Mouse (Mus musculus) liver, adult (tissue): ENCODE results near the gene A930033H14Rik.

Experiments used
- GATA4 ChIP-seq: IDR thresholded peaks from 2 replicates; pipeline ENCODE4 v1.6.1; 2014; ENCODE audit warnings: mild to moderate bottlenecking, low read length; ENCODE audit not compliant: insufficient replicate concordance

Gene A930033H14Rik

DNA sequence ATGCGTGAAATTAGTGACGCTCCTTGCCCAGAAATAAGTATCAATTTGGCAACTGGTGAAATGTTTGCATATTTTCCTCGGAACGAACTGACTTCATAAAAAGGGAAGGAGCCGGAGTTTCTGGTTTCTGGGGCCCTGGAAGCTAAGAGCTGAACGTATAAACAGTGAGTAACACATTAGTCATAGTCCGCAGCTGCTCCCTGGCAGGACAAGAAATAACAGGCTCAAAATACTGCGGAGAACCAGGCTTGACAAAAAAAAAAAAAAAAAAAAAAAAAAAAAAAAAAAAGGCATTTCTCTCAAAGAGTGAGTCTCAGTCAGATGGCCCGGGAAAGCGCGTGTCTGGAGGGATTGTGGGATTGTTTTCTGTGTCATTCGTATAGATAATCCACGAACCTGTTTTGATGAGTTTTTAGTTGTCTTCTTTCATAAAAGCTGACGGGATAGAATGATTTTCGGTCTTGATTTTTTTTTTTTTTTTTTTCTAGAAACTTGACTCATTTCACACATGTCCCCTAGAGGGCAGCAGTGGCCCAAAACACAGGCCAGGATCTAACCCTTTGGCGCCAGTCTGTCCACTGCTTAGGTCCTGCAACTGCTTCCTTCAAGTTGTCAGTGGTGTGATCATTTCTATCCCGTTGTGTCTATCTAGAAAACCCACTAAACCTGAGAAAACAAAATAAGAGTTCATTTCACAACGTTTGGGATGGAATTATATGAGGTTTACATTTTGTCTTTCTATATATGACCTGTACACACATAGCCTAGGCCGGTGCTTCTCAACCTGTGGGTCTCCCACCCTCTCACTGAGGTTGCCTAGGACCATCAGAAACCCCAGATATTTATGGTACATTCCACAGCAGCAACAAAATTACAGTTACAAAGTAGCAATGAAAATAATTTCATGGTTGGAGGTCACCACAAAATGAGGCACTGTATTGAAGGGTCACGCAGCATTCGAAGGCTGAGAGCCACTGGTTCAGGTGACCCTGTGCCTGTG, 26.7 kb downstream of the A930033H14Rik start:
- no peak for TF ChIP-seq GATA4

DNA sequence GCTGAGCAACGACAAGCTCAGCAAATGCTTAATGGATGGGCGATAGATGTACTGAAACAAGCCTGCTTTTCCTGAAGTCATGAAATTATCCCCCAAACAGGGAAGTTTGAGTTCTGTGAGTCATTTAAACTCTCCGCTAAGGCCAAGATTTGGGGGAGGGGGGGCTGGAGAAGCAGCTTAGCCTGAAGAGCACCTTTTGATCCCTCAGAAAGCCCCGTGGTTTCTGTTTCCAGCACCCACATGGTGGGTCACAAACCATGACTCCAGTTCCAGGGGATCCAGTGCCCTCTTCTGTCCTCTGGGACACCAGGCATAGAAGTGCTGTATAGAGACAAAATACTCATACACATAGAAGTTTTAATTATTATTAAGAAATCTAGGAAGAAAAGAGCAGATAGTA, 27.5 kb downstream of the A930033H14Rik start:
- no peak for TF ChIP-seq GATA4

DNA sequence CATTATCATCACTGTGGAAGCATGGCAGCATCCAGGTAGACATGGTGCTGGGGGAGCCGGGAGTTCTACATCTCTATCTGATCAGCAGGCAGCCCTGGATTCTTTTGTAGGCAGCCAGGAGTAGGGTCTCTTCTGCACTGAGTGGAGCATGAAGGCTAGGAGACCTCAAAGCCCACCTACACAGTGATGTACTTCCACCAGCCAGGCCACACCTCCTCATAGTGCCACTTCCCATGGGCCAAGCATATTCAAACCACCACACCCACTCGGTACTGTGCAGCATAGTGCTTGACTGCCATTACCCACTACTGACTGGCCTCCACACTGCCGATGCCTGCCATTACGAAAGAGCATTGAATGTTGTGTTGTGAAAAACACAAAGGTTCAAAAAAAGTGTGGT, 28.0 kb downstream of the A930033H14Rik start:
- TF ChIP-seq GATA4 = no peak

DNA sequence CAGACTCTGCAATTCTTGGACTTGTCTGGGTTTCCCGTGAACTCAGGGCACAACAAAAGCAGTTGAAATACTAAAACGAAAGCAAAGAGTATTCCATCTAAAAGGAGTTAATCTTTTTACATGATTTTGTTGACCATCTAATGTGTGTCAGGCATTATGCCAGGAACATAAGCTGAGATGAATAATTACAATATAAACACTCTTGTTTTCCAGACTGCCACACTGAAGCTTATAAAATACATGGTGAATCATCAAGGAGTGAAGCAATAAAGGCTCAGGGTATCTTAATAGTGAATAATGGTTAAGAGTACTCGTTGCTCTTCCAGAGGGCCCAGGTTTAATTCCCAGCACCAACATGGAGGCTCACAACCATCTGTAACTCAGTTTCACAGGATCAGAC, 31.9 kb downstream of the A930033H14Rik start:
- TF ChIP-seq GATA4 = no peak

DNA sequence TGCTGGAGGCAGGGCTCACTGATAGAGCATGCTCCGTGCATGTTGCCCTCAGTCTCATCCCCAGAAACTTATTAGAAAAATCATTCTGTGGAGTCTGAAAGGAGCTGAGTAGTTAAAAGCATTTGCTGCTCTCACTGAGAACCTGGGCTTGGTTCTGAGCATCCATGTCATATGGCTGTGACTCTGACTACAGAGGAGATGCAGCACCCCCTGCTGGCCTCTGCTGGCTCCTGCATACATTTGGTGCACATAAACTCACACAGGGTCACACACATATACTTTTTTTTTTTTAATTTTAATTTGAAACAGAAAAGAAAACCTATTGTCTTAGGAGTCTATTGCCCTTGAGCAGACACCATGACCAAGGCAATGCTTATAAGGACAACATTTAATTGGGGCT, 33.6 kb downstream of the A930033H14Rik start:
- TF ChIP-seq GATA4 = no peak

DNA sequence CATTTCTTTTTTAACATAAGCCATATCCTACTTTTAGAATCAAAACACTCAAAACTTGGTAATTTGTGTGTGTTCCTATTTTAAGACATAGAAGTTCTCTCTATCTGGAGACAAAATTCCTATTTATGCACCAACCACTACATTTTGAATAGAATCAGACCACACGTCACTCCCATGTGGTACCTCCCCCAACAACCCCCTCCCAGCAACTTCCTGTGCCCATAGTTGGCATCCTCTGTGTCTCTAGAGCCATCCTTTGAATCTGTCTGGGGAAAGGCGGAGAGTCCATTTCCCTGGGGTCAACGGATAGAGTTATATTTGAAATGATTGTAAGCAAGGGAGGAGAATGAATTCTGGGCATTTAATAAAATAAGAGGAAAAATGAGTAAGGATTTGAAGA, 36.8 kb downstream of the A930033H14Rik start:
- no peak for TF ChIP-seq GATA4

DNA sequence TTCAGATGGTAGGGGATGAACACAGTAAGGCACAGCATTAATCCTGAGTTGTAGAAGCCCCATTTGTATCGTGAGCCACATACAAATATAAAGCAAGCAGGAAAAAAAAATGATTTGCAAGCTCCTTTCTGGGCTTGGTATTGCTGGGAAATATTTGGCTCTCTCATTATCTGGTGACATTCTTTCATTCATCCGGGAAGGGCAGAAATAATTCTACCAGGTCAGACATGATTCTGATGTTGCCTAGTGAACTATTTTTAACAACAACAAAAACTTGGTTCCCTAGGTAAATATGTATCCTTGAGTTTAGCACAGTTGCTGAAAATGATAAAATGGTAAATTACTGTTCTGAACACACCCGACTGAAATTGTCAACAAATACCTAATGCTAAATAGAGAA, 40.5 kb downstream of the A930033H14Rik start:
- TF ChIP-seq GATA4 = no peak

DNA sequence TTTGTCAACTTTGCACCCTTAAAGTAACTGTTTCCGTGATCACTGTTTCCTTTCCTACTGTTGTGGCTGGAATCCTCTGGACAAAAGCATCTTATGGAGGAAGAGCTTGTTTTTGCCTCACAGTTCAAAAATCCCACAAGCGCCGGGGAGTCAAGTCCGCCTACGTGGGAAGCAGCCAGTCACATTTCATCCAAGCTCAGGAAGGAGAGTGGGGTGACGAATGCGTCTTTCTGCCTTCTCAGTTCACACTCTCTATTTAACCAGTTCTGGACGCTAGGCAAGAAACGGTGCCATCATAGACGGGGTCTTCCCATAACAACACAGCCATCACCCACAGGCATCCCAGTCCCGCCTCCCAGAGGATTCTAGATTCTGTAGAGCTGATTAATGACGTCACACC, 46.4 kb downstream of the A930033H14Rik start:
- TF ChIP-seq GATA4 = no peak

DNA sequence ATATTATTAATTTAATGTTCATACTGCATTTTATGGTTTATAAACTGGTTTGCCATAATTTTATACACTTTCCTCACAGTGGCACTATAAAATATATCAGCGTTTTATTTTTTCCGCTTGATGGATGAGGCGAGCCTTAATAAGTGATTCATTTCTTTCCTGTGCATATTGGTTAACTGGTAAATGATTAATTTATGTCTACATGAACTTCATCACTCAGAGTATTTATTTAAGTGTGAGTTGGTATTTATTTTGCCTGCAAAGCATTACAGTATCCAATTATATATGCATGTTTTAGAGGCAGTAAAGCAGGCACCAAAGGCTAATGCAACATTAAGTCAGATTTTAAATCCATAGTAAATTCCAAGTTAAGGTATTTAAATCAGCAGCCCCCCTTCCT, 47.1 kb downstream of the A930033H14Rik start:
- TF ChIP-seq GATA4 = no peak

DNA sequence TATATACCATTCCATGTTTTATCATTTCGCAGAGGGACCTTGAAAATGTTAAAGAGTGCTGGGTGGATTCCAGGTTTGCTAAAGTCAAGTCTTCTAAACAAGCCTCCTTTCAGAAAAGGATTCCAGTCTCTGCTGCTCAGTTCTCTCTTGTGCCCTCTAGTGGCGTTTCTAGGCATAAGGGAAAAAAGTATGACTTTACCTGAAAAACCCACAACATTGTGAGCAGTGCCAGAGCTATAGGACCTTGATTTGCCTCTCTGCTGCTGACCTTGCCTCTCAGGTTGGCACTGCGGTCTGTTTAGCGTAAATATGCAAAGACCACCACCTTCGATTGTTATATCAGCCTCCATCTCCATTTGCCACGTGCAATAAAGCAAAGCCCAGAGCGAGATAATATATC, 47.8 kb downstream of the A930033H14Rik start:
- no peak for TF ChIP-seq GATA4

DNA sequence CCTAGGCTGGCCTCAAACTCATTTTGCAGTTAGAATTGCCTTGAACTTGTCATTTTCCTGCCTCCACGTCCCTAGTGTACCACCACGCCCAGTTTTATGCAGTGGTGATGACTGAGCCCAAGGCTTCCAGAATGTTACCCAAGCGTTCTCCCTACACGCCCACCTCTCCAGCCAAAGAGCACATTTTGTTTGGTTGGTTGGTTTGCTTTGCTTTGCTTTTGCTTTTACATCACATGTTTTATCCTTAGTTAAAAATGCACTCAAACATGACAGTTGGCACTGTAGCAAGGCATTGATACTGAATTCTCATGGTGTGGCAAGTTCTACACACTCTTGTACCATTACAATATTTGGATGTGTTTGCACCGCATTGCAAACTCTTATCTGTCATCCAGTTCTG, 49.7 kb downstream of the A930033H14Rik start:
- no peak for TF ChIP-seq GATA4

DNA sequence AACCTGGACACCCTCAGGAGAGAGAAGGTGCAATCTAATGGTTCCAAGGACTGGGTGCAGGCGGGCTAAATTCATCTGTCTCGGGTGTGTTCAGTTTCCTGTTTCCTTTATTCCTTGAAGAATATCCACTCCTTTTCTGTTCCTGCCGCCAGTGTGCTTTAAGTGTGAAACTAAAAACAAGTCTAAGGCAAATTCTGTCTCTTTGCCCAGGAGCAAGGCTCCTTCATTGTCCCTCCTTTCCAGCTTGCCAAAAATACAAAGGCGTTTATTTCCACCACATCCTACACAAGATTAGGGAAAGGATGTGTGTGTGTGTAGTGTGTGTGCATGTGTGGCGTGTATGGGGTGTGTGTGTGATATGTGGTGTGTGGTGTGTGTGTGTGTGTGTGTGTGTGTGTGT, 50.3 kb downstream of the A930033H14Rik start:
- TF ChIP-seq GATA4 = no peak

DNA sequence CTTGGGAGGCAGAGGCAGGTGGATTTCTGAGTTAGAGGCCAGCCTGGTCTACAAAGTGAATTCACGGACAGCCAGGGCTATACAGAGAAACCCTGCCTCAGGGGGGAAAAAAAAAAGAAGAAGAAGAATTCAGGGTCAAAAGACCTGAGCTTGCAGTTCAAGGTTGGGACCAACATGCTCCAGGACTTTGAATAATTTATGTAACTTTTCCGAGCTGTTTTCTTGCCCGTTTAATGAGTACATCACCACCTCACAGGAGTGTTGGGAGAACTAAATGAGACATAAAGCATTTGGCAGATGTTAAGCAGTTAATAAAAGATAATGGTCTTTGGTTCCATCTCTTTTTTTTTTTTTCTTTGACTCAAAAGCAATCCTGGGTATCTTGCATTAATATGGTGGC, 51.4 kb downstream of the A930033H14Rik start:
- no peak for TF ChIP-seq GATA4

DNA sequence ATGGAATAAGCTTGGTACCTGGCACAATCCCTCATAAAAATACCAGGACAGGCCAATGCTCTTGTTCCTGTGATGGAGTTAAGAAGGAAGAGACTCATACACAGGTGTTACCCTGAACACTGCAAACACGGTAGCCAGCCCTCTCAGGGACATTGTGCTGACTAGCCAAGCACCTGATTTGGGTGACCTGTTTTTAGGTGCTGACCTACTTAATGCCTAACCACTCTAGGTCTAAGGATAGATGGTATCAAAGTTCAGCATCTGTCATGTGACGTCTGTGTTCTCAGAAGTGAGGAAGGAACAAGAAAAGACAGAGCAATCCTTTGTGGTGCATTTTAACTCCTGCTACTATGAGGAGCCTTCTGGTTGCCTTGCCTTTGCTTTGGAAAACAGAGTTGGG, 52.0 kb downstream of the A930033H14Rik start:
- TF ChIP-seq GATA4 = no peak
